ENCODE assay signal across 8 mouse cellular contexts in genomic region chr10:23787062-23787821, GRCm38 (mm10). TPM values are rescaled to one million over a fixed set of nuclear protein-coding genes. Genes with fewer than 3 reads are reported as not detected.
DNase-seq lines count a peak whose midpoint lies in the region; ATAC-seq lines count a peak whose summit lies in the region.

Rps12 (minus strand) TSS chr10:23787275.

- H3K36me3 ChIP-seq in intestine, embryonic 14.5 days (ENCODE audit: control insufficient read depth, insufficient read depth, low read length): peaks cover 32% of the 10 kb centered on the region

- H3K4me3 ChIP-seq in intestine, embryonic 14.5 days (ENCODE audit: low read depth, low read length): peak within 1 kb of the TSS; percentile 90

- ATAC-seq in intestine, embryonic 14.5 days (replicated peaks; ENCODE audit: low FRiP score, low TSS enrichment, low read depth): peak; percentile 94

- H3K4me2 ChIP-seq in intestine, embryonic 14.5 days (ENCODE audit: low read length): peak within 1 kb of the TSS; percentile 93

- H3K9me3 ChIP-seq in intestine, embryonic 14.5 days (ENCODE audit: control insufficient read depth, low read length): no peaks in the 10 kb centered on the region

- WGBS in intestine, embryonic 14.5 days: under 1% methylated on average over 51 of the region's 51 CpGs

- peak within 1 kb of the TSS; percentile 97 for H3K9ac ChIP-seq in intestine, embryonic 14.5 days (ENCODE audit: low read length)

- peak within 1 kb of the TSS; percentile 91 for H3K27ac ChIP-seq in intestine, embryonic 14.5 days (ENCODE audit: low read depth)

- no peaks in the 10 kb centered on the region for H3K27me3 ChIP-seq in intestine, embryonic 14.5 days (replicated peaks; ENCODE audit: control insufficient read depth, insufficient read depth, low read length)

- H3K4me1 ChIP-seq in intestine, embryonic 14.5 days (replicated peaks; ENCODE audit: control insufficient read depth, insufficient read depth, low read length): peaks cover 18% of the 10 kb centered on the region

- peak; percentile 98 to 99 for DNase-seq in adrenal gland, adult 18-20 months (ENCODE audit: low spot score in 2 of 2)
- DNase-seq in embryo, embryonic 11 days: peak; percentile 98
- DNase-seq in gastrocnemius, postnatal 25 days: peak; percentile 97
- DNase-seq in intestine, embryonic 14.5 days (ENCODE audit: low spot score): peak; percentile 100
- DNase-seq in left cerebral cortex, postnatal 14 days (ENCODE audit: low spot score in 2 of 2): peak; percentile 100
- peak; percentile 100 for DNase-seq in mesoderm, embryonic 11.5 days (ENCODE audit: low read depth, low spot score)
- peak; percentile 97 to 99 for DNase-seq in right cerebral cortex, postnatal 36 days (ENCODE audit: low spot score in 2 of 2)
- peak; percentile 97 for DNase-seq in yolk sac, embryonic 10.5 days (ENCODE audit: low spot score)

- intact Hi-C loops in left cerebral cortex, postnatal 14 days (cut with DNase I): no loop called here

RNA-seq across cellular contexts. Expression of gene Rps12, which starts in this region (rescaled TPM):
- total RNA-seq in adrenal gland, adult 18-20 months (2021): 100 to 1,000 TPM; 510 to 531 TPM
- total RNA-seq in gastrocnemius, postnatal 25 days (2021): 100 to 1,000 TPM; 184 to 187 TPM
- 270 and 302 TPM in 2 replicates for polyA plus RNA-seq in intestine, embryonic 14.5 days (2014; fragmentation: Nextera tagmentation; extraction: Ambion mirVana)
- 100 to 1,000 TPM; 222 to 226 TPM for total RNA-seq in left cerebral cortex, postnatal 14 days (2021)

Comparison
In these comparisons a context has a peak if more than half of its experiments do, and no peak if none do; other contexts are left out.
1. Peak in every context shown above with its lines: DNase-seq, ATAC-seq, H3K4me3 ChIP-seq and H3K27ac ChIP-seq.